Mouse (Mus musculus): ENCODE results near the gene Tbc1d4. TPM values are rescaled to one million over a fixed set of nuclear protein-coding genes. Genes with fewer than 3 reads are reported as not detected.

Gene Tbc1d4
- total RNA-seq, 2 experiments from 2014 or later: 22.1 to 26.2 TPM

DNA sequence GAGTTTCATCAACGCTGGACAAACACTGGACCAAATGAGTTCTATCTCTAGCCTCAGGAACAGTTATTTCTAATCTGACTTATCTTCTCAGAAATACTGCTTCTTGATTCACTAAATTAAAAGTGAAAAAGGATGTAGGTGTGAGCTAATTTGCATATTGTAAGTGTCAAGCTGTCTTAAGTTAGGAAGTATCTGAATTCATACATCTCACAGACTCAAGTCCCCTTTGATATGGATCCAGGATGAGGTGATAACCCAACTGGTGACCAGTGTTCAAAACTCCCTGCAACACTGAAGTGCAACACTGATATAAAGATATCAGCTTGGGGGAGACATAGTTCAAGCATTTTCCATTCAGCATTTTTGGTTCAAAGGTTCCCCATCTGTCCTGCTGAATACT, 141.5 kb downstream of the Tbc1d4 start:
- no peak for DNase-seq
- intact Hi-C loops (cut with DNase I; ENCODE audit: low total_unique reads): no loop called here

DNA sequence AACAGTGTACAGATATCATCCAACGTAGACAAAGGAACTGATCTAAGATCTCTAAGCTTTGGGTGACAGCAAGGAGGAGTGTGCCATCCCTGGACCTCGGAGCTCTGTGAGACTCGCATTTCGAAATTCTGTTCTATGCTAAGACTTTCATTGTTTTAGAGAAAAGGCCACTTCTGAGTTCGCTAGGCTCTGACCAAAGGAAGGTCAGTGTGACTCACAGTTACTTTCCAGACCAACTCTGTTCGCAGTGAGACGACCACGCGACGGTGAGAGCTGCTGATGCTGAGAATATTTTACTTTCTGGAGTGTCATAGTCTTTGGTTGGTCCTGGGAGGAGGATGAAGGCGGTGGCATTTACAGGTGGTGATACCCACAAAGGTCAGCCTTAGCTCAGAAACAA, 142.5 kb downstream of the Tbc1d4 start:
- intact Hi-C loops (cut with DNase I; ENCODE audit: low total_unique reads): no loop called here
- DNase-seq: no peak

DNA sequence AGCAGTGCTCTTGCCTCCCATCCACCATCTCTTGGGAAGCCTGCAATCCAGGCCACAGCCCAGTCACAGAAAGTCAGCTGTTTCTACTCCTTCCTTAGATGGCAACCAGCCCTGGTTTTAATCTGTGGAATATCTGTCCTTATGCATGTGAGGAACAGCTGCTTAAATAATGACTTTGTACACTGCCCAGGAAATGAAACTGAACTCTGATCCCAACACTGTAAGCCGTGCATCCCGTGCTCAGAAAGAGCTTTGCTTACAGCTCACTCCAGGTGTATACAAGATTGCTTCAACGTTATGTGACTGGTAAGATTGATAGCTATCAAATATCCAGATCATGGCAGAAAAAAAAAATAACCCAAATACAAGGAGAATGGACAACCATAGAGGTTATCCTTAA, 143.1 kb downstream of the Tbc1d4 start:
- intact Hi-C loops (cut with DNase I; ENCODE audit: low total_unique reads): no loop called here

DNA sequence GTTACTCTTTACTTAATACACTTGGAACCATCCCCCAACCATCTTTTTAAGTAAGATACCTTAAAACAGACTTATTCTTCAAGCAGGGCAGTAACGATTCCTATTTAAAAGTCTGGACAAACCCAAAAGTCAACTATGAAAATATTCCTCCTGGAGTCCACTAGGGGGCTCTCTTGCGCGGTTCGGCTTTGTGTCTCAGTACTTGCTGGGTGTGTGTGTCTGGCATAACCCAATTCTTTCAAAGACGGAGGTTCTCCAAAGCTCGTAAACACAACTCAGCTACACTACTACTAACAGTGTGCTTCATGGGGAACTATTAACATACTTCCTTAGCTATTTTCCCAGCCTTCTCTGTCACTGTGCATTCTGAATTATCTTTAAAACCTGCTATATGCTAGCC, 148.2 kb downstream of the Tbc1d4 start:
- DNase-seq: peak; percentile 42
- intact Hi-C loops (cut with DNase I; ENCODE audit: low total_unique reads): no loop called here

More for the DNA sequence above, 143.1 kb downstream of the Tbc1d4 start:
- DNase-seq: no peak

DNA sequence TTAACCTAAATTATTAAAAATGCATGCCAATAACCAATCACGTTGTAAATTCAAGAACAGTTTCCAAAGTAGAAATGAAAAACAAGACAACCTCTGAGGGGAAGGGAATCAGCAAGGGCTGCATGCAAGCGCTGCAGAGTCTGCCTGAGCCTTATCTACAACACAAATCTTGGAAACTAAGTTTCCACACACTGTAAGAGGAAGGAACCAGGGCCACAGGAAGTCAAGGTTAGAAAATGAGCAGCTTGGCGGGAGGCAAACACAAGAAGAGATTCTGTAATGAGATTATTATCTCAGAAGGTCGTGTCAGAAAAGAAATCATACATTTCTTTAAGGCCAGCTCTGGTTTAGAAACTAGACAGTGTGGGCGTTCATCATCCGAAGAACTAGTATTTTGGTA, 156.1 kb downstream of the Tbc1d4 start:
- DNase-seq: no peak
- intact Hi-C loops (cut with DNase I; ENCODE audit: low total_unique reads): no loop called here

DNA sequence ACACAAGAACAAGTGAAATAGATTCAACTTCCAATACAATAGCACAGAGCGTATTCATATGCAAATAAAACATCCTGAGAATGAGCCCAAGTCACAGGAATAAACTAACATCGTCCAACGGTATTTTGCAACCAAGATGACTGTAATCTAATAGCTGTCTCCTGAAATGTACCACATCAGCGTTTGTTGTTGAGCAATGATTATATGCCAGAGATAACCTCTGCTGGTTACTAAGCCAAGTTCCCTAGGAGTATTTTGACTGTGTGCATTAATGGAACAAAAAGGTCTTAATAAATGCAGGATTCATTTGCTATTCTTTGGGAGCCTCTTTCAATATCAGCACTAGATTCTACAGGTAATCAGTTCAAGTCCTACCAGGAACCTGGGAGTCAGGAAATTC, 161.1 kb downstream of the Tbc1d4 start:
- intact Hi-C loops (cut with DNase I; ENCODE audit: low total_unique reads): no loop called here
- no peak for DNase-seq

DNA sequence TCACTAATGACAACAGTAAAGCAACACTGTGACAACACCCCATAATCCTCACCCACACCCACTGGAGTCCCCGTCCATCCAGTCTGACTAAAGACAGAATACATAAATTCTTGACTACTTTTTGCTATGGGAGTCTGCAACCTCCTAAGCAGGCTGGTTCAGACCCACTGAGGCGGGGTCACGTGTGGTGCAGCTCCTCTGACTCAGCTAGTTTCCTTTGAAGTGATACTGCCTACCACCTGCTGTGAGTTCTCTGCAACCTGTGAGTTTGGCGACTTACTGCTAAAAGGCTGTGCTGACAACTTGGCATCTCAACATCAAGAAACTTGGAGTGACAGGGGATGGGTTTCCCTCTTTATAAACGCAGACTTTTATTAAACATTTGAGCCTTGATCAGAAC, 163.8 kb downstream of the Tbc1d4 start:
- intact Hi-C loops (cut with DNase I; ENCODE audit: low total_unique reads): no loop called here

DNA sequence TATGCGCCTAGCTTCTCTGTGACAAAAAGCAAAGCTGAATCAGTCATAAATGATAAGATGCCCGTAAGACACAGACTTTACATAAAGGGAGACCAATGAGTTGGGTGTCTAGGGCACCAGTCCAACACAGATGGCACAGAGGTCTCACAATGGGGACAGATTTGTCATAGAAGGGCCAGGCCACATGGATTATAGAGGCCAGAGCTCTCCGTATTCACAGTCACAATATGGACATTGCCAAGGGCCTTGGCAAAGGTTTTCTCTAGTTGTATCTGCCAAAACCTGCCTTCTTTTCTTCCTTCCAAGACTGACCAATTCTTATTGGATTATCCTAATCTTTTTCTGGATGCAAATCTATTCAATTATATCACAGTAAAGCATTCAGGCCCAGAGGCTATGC, 171.1 kb downstream of the Tbc1d4 start:
- no peak for DNase-seq
- intact Hi-C loops (cut with DNase I; ENCODE audit: low total_unique reads): no loop called here

More for the DNA sequence above, 163.8 kb downstream of the Tbc1d4 start:
- DNase-seq: no peak

DNA sequence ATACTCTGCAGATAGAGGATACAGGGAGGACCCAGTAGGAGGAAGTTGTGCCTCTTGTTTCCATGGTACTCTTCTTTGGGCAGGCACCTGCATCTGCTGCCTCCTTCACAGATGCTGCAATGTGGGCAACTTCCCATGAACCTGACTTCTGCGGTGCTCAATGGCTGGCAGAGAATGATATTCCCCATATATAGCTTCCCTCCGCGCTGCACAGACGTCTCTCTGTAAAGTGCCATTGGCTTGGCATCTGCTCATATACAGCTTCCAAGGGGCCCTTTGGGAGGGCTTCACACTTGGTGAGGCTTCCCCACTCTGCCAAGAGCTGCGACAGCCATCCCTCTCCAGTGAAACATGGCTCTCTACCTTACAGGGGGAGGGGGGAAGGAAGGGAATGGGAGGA, 178.5 kb downstream of the Tbc1d4 start:
- intact Hi-C loops (cut with DNase I; ENCODE audit: low total_unique reads): no loop called here
- no peak for DNase-seq

DNA sequence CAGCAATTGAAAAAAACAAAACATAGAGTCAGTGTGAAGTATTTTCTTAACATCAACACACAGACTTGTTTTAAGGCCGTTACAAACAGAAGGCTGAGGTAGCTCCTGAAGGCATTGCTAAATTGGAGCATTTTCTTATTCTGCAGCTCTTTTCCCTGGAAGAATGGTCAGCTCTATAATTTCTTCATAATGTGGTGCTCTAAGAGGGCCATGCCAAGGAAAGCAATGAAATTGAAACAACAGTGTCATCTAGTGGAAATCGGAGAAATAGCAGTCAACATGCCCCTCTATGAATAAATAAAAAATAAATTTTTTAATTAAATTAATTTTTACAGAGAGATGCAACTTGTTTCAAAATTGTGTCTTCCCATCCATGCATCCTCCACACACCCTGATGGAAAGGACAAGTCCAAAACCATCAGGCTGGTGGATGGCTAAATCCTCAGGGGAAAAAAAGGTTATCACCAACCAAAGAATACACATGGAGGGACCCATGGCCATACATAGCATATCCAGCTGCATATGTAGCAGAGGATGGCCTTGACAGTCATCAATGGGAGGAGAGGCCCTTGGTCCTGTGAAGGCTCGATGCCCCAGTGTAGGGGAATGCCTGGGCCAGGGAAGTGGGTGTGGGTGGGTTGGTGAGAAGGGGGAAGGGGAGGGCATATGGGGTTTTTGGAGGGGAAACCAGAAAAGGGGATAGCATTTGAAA, 180.0 kb downstream of the Tbc1d4 start:
- intact Hi-C loops (cut with DNase I; ENCODE audit: low total_unique reads): no loop called here
- no peak for DNase-seq

DNA sequence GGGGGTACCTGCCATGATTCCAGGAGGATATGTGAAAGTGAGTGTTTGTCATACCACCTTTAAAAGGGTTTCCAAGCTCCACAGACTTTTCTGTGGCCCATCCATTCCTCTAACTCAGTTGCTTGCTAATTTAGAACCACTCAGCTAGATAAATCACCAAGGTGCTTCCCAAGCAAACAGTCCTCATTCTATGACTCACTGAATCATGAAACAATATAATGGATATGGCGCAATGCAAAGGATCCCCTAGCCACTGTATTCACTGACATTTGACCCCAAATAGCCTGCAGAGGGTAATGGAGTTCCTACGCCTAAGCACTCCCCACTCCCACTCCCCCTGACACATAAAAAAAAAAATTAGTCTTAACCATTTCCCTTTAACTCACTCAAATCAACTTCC, 191.3 kb downstream of the Tbc1d4 start:
- no peak for DNase-seq
- intact Hi-C loops (cut with DNase I; ENCODE audit: low total_unique reads): no loop called here

Other genes with a start within 250 kb of the Tbc1d4 start
- 10 to 100 TPM; 17.9 to 21.4 TPM for gene Commd6, start 31.5 kb upstream of the Tbc1d4 start, total RNA-seq (2021)
- 10 to 100 TPM; 33.6 to 36.4 TPM for gene Uchl3, start 44.8 kb upstream of the Tbc1d4 start, total RNA-seq (2021)
- not detected for gene Gm9922, start 120.6 kb upstream of the Tbc1d4 start, total RNA-seq (2021)
- 10 to 100 TPM; 71.4 to 72.6 TPM for gene Lmo7, start 120.8 kb upstream of the Tbc1d4 start, total RNA-seq (2021)

Measured in gastrocnemius, postnatal 14 days (tissue).